Mouse (Mus musculus) spleen, postnatal 10 days (tissue): ENCODE measurements around the gene Itpr3.

Experiments
- DNase-seq, 2 experiments: peaks; one replicate each; pipeline ENCODE4 v3.0.0; 2021 to 2022; ENCODE audit warnings: low spot score in 2 of 2

Gene Itpr3

GRCm38 (mm10) chr17:27038335-27039050 is 18.6 kb upstream of the Itpr3 start:
- DNase-seq: no peak

DNA sequence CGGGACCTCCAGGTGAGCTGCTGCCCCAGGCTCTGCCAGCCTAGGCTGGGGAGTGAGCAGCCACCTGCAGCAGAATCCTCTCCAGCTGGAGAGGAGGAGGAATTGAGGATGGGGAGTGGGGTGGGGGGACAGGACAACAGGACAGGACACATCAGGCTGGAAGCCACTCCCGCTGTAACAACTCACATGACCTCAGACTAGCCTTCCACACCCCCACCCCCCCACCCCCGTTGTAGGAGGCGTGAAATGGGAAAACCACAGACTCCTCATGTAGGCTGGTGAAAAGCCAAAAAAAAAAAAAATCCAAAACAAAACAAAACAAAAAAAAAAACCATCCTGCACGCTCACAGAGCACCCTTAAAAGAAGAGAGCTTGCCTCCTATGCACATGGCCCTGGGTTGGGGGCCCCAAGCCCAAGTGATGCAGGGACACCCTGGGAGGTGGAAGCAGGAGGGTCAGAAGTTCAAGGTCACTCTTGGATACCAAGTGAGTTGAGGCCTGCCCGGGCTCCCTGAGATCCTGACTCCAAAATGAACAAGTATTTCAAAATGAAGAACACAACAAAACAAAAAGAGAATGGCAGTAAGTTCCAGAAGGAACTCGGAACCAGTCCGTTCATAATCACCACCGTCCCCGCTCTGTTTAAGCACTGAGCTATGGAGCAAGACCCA is 17.5 kb upstream of the Itpr3 start:
- no peak for DNase-seq

DNA sequence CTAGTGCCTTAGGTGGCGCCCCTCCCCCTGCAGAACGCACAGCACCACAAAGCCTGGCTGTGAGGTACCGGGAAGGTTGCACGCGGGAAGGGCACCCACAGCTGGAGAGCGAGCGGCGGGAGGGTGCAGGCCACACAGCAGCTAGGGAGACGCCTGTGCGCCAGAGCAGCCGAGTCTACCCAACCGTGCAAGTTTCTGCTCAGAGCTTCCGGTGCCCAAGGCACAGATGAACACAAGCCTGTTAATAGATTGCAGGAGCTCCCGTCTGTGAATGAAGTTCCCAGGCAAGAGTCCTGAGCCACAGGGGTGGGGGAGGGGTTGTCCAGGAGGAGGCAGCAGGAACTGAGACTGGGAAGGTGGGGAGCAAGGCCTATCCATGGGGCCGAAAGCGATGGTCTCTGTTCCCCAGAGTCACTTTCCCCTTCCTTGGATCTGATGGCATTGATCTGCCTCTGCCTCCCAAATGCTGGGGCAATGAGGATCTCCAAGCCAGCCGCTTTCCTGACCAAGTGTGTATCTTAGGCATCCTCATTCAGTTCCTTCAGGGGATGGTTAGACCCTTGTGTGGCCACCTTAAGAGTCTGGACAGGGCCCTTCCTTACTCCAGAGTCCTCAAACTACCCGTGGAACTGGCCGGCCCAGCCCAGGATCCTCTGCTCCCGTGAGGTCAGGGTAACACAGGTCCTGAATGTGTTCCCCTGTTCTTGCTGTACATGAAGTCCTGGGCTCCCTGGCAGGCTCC is 16.6 kb upstream of the Itpr3 start:
- peak in 1 of 2 experiments; percentile 57 for DNase-seq

- peak in 1 of 2 experiments; percentile 52 for DNase-seq
These were observed 15.9 kb upstream of the Itpr3 start for GRCm38 (mm10) chr17:27041046-27041786.

- peak; percentile 22 to 50 for DNase-seq
These were observed 15.4 kb upstream of the Itpr3 start for GRCm38 (mm10) chr17:27041787-27042055.

DNA sequence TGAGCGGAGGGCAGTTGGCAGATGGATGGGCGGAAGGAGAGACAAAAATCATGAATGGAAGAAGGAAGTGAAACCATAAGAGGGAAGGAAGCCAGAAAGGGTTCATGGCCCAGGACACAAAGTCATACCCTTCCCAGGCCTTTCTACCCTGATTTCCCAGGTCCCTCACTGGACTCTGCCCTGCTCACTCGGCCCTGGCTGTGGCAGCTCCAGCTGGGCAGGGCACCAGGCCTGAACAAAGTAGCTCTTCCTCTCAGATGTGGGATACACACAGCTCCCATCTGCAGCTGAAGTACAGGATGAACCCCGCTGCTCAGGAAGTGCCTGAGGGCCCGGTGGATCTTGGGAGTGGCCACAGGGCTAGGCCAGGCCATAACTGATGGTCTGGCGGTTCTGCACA is 14.3 kb upstream of the Itpr3 start:
- DNase-seq: peak in 1 of 2 experiments; percentile 35

DNA sequence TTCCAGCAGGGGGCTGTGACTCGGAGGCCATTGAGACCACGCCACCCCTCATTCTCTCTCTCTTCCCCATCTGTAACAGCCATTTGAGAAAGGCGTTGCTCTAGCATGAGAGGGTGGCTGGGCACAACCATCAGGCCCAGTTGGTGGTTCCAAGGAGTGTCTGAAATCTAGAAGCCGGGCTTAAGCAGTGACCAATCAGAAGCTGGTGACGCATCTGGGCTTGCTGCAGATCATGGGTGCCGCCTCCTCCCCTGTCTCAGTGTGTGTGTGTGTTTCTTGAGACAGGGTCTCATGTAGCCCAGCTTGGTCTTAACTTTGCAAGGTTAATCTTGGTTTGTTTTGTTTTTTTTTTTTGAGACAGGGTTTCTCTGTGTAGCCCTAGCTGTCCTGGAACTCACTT is 11.9 kb upstream of the Itpr3 start:
- no peak for DNase-seq

DNA sequence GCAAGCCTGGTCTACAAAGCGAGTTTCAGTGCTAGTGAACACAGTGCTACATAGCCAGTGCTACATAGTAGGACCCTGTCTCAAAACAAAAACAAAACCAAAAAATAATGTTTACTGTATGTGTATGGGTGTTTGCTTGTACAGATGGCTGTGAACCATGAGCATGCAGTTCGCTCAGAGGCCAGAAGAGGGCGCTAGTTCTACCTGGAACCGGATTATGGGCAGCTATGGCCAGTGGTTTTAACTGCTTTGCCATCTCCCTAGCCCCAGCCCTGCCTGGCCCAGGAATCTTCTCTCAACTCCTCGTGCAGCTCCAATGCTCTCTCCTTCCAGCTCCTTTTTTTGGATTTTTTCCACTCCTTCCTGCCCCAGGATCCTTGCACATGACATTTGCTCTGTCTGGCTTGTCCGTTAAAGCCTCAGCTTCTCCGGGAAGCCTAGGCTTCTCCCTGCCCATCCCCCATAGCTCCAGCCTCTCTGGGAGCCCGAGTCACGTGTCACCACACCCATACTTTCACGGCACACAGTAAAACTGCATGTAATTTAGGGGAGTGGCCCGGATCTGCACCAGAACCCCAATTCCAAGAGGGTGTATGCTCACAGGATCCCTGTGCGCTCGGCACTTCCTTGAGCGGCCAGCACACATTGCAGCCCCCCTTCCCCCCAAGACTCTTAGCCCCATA is 9.2 kb upstream of the Itpr3 start:
- DNase-seq: peak in 1 of 2 experiments; percentile 46

DNA sequence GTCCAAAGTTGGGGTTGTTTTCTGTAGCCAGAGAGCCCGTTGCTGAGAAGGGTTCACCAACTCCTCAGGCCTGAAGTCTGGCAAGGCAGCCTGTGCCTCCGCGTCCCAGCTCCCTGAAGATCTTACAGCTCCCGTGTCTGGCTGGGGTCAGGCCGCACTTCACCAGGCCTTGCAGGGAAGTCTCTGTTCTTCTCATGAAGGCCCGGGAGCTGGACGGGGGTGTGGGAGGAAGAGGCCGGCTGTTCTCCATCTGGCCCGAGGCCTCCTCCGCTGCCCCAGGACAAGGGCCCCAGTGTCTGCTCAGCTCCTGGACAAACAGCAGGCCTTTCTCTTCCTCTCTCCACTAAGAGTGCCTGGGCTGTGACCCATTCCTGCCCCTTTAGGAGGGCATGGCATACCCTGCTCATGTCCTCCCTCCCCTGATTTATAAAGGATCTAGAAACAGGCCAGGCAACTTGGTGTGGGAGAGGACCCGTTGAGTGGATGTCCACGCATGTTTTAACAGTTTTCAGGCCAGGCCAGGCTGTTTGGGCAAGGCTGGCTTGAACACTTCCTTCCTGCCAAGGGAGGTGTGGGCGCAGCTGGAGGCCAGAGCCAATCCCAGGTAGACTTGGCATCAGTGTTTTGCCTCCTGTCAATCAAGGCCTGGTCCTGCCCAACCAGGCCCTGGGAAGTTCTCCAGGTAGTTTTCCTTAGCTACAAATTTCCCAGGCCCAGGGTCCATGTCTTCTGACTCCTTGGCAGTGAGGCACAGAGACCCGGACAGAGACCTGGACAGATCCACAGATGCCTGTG is 8.5 kb upstream of the Itpr3 start:
- no peak for DNase-seq

GRCm38 (mm10) chr17:27050853-27051252 is 6.3 kb upstream of the Itpr3 start:
- no peak for DNase-seq

DNA sequence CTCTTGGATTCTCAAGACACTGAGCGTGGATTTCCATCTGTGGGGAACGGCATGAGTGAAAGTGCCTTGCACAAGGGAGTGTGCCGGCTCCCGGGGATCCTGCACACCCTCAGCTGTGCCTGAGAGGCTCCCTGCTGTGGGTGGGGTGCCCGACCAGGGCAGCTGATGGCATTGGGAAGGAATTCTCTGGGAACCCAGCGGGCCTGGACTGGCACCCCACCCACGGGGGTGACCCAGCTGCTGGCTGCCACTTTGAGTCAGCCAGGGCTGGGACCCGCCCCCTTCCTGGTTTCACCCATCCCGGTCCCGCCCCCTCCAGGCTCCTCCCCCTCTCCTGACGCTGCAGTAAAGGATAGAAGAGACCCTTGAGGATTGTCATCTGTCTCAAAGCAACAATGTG is 5.6 kb upstream of the Itpr3 start:
- DNase-seq: peak in 1 of 2 experiments; percentile 64

GRCm38 (mm10) chr17:27056170-27056569 is 934 bp upstream of the Itpr3 start:
- peak in 1 of 2 experiments; percentile 69 for DNase-seq

DNA sequence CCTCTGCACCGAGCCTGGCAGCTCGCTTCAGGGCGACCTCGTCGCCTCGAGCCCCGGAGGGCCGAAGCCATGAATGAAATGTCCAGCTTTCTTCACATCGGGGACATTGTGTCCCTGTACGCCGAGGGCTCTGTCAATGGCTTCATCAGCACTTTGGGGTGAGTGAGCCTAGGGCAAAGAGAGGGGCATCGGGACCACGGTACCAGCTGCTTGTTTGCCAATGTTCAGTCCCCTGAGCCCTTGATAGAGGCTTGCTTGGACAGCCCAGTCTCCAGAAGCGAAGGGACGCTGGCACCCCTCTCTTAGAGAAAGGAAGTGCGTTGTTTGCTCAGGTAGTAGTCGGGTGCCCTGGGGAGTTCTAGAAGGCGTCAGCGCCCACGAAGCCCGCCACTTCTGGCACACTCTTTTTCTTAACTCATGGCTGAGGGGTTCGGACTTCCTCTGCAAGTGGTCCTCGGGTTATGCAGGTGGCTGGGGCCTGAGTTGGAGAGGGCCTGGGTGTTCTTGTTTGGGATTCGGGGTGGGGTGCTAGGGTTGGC is 482 bp downstream of the Itpr3 start:
- peak in 1 of 2 experiments; percentile 46 for DNase-seq

GRCm38 (mm10) chr17:27060698-27061097 is 3.6 kb downstream of the Itpr3 start:
- no peak for DNase-seq

GRCm38 (mm10) chr17:27061727-27062126 is 4.6 kb downstream of the Itpr3 start:
- no peak for DNase-seq

- no peak for DNase-seq
These were observed 5.6 kb downstream of the Itpr3 start for GRCm38 (mm10) chr17:27062684-27063083.

DNA sequence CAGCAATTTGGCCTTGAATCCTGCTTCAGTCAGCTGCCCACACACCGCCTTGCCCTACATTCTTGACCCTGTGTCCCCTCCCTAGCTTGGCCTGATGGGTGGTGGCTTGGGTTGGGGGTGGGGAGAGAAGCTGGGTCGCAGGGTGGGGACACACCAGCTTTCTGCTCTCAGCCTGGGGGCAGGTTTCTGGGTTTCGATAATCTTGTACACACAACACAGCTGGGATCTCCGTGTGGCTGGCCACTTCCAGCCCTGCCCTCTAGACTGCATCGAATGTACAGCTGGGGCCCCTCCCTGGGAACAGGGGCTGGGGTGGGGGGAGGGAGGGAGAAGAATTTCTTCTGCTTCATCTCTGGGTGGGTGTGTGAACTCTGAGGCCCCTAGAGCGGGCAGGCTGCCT is 6.6 kb downstream of the Itpr3 start:
- no peak for DNase-seq

GRCm38 (mm10) chr17:27064195-27064594 is 7.1 kb downstream of the Itpr3 start:
- no peak for DNase-seq

DNA sequence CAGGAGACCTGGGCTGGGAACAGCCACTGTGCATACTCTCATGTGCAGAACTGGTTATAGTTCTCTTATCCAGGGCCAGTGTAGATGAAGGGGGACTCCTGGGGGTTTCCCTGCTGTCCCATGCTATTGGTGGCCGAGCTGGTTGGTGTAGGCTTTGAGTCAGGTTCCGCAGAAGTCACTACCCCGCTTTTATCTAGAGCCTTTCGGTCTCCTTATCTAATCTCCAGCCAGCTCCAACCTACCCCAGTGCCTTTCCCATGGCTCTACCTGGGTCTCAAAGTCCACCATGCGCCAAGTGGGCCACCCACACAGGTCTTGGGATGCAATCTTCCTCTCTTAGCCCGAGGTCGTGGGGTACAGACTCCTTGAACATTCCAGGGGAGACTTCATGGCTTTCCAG is 9.0 kb downstream of the Itpr3 start:
- no peak for DNase-seq

DNA sequence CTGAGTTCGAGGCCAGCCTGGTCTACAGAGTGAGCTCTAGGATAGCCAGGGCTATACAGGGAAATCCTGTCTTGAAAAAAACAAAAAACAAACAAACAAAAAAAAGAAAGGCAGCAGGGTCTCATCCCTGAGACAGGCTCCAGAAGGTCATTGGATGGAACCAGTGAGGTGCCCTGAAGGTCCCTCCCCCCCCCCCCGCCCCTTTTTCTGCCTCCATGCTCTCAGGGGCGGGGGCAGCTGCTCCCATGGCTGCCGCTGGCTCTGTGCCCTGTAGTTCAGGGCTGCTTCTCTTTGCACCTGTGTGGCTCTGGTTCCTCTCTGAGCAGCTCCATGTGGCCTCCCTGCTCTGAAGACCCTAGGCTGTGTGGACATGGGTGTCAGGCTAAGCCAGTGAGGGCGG is 12.0 kb downstream of the Itpr3 start:
- DNase-seq: no peak

- DNase-seq: no peak
These were observed 13.8 kb downstream of the Itpr3 start for GRCm38 (mm10) chr17:27070913-27071312.
